Mouse (Mus musculus): ENCODE results near the gene Spata2l.

Spata2l gene

GRCm38 (mm10) chr8:123193771-123194170 lies 42.3 kb downstream of the Spata2l start:
- DNase-seq = no peak

GRCm38 (mm10) chr8:123191908-123192307 lies 44.1 kb downstream of the Spata2l start:
- no peak for DNase-seq

- peak; percentile 35 for DNase-seq
These were observed 45.4 kb downstream of the Spata2l start for GRCm38 (mm10) chr8:123190678-123191077.

DNA sequence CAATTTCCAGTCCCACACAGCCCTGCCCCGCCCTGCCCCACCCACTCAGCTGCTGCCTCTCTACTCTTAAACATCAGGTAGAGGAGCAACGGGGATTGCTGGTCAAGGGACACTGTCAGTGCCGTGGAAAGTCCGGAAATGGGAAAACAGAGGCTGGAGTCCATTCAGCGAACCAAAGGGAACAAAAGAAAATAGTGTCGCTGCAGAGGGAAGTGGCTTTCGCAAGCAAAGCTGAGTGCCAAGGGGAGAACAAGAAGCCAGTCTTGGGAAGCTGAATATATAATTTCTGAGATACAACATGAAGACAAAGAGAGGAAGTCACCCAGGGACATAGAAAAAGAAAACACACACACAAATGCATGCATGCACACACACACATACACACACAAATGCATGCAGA lies 47.2 kb downstream of the Spata2l start:
- DNase-seq = no peak

DNA sequence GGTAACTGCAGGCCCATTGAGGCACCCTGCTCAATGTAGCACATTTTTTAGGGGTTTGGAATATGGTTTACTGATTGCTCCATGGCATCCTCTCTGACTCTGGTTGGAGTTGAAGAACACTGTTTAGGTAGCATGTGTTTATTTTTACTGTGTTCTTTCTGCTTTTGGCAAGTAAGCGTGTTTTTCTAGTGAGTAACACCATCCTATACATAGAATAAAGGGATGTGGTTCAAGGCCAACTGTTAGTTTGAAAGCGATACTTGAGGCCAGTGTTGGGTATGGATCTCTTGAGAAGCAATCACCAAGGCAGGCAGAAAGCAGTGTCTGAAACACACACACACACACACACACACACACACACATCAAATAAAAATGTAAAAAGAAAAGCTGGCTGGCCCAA lies 48.0 kb downstream of the Spata2l start:
- no peak for DNase-seq

DNA sequence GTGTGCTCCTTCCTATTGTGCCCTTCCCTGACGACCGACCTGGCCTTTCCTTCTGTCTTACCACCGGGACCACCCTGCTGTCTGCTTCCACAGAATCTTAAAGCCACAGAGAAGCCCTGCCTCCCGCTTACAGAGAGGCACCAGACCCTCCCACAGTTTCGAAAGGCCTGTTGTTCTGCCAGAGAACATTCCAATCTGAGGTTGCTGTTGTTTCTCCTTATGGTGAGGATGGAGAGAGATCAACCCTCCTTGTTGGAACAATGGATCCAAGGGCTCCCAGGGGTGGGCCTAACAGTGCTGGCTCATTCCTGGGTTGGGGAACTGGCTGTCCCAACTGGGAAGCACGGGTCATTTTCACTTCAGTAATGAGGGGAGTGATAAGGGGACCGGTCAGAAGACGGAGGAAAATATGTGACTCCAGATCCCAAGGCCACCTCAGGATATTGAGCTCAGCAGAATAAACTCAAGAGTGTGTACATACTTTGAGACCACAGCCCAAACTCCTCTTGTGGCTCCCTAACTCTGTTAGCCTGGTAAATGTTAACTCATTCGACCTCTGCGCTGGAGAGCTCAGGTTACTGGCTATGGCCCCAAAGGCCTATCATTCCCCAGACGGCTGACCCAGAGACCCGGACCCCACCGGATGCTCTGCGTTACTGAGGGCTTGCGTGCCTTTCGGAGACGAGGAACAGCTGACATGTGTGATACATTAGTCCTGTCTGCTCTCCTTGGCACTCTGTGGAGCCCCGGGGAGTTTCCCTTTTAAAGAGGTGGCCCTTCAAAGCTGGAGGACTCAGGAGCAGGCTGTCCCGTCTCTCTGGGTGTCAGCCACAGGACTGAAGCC lies 50.2 kb downstream of the Spata2l start, which contains the start of gene Dpep1:
Gene Dpep1 (plus strand): TSS at position 677 of the 844 bp plus-strand sequence.
- DNase-seq = no peak

- no peak for DNase-seq
These were observed 54.6 kb downstream of the Spata2l start for GRCm38 (mm10) chr8:123181391-123181790.

Measured in cerebellum, adult 11 months (tissue).